Comparison of ENCODE assay signal across 16 mouse cellular contexts in the genomic region with DNA sequence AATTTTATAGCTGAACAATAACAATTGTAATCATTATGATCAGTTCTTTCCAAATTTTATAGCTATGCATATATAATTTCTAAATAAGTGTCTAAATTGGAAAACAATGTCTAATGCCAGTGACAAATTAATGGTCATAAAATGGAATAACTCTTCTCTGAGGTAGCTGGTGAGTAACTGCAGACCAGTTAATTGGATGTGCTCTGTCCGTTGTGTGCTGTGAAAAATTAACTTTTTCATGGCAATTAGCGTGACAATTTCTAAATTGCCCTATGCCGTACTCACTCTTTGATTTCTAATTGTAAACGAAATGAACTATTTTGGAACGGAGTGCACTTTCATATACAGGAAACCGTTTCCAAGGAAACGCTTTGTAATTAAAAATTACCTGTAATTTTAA.
"Had no signal": no experiment of that assay in that cellular context is flagged by ENCODE, and none has a peak within 500 bp of the region (broad histone marks: within the 10 kb centered on the region; RNA-seq: fewer than 3 reads in every experiment).

No protein-coding gene starts in this region.

- H3K9me3 ChIP-seq: neural tube, embryonic 13.5 days; neural tube, embryonic 15.5 days; stomach, embryonic 15.5 days had no signal

- H3K36me3 ChIP-seq: neural tube, embryonic 13.5 days; neural tube, embryonic 15.5 days; stomach, embryonic 15.5 days had no signal

- H3K27ac ChIP-seq: neural tube, embryonic 13.5 days; neural tube, embryonic 15.5 days; stomach, embryonic 15.5 days; stomach, postnatal 0 days had no signal

- H3K27me3 ChIP-seq: neural tube, embryonic 13.5 days; neural tube, embryonic 15.5 days; stomach, embryonic 15.5 days had no signal

- H3K4me1 ChIP-seq: neural tube, embryonic 13.5 days; neural tube, embryonic 15.5 days; stomach, embryonic 15.5 days had no signal

- DNase-seq: retina, postnatal 1 day; right cerebral cortex, adult 18-20 months; right cerebral cortex, postnatal 14 days; right cerebral cortex, postnatal 25 days; right cerebral cortex, postnatal 4 days; spleen, adult 18-20 months; thymus, adult 18-20 months; thymus, adult 2 months; thymus, postnatal 14 days; thymus, postnatal 25 days; thymus, postnatal 36 days; thymus, postnatal 4 days had no signal

- H3K9ac ChIP-seq: neural tube, embryonic 13.5 days; neural tube, embryonic 15.5 days; stomach, embryonic 15.5 days had no signal

- H3K4me2 ChIP-seq: neural tube, embryonic 13.5 days; neural tube, embryonic 15.5 days; stomach, embryonic 15.5 days had no signal

- H3K4me3 ChIP-seq: neural tube, embryonic 13.5 days; neural tube, embryonic 15.5 days; stomach, embryonic 15.5 days had no signal
